In genomic region chr10:45070929-45071813, GRCm38 (mm10) we compare ENCODE assay signal across 18 mouse cellular contexts. TPM values are rescaled to one million over a fixed set of nuclear protein-coding genes. Genes with fewer than 3 reads are reported as not detected.
DNase-seq lines count a peak whose midpoint lies in the region; ATAC-seq and TF ChIP-seq lines count a peak whose summit lies in the region.
"Had no signal": no experiment of that assay in that cellular context is flagged by ENCODE, and none has a peak within 500 bp of the region (broad histone marks: within the 10 kb centered on the region; RNA-seq: fewer than 3 reads in every experiment).

No protein-coding gene starts in this region.

- H3K9ac ChIP-seq in heart, embryonic 12.5 days: no peak overlapping the region
- H3K9ac ChIP-seq in ES-E14 (ENCODE audit: insufficient read depth, low read depth, low read length, poor library complexity, severe bottlenecking): no peak overlapping the region
- no peak overlapping the region for H3K9ac ChIP-seq in liver, embryonic 15.5 days
- H3K9ac ChIP-seq: embryonic facial prominence, embryonic 15.5 days; limb, embryonic 15.5 days had no signal

- no peaks in the 10 kb centered on the region for H3K27me3 ChIP-seq in heart, embryonic 12.5 days (replicated peaks)
- H3K27me3 ChIP-seq in liver, embryonic 15.5 days: no peaks in the 10 kb centered on the region
- H3K27me3 ChIP-seq: embryonic facial prominence, embryonic 15.5 days; limb, embryonic 15.5 days had no signal

- in situ Hi-C loops in ES-E14 (cut with MboI; ENCODE audit: low sequenced_read_pairs in 2 of 2, unreplicated experiment in 2 of 2): no loop called here

- intact Hi-C loops in heart, postnatal 36 days (cut with DNase I): no loop called here

- H3K36me3 ChIP-seq in heart, embryonic 12.5 days: peaks cover 26% of the 10 kb centered on the region
- no peaks in the 10 kb centered on the region for H3K36me3 ChIP-seq in ES-E14 (ENCODE audit: control insufficient read depth, insufficient read depth, low read length, poor library complexity, severe bottlenecking)
- H3K36me3 ChIP-seq in liver, embryonic 15.5 days (replicated peaks): peaks cover 8% of the 10 kb centered on the region; the same call in 1 of the 2 replicates

- 0 out of 2 replicates have a peak overlapping the region, but pooled peaks have one; percentile 4 for H3K4me2 ChIP-seq in heart, embryonic 12.5 days
- H3K4me2 ChIP-seq in liver, embryonic 15.5 days: peak overlapping the region; percentile 35
- H3K4me2 ChIP-seq: embryonic facial prominence, embryonic 15.5 days; limb, embryonic 15.5 days had no signal

- H3K4me3 ChIP-seq in heart, embryonic 12.5 days: no peak overlapping the region
- H3K4me3 ChIP-seq in ES-E14 (ENCODE audit: insufficient read depth in 1 of 2, low read depth in 1 of 2, low read length in 2 of 2, poor library complexity in 1 of 2, severe bottlenecking in 1 of 2): 0 out of 4 replicates have a peak overlapping the region, but pooled peaks of 1 of the 2 experiments have one; percentile 13
- no peak overlapping the region for H3K4me3 ChIP-seq in liver, embryonic 15.5 days (replicated peaks)
- H3K4me3 ChIP-seq: embryonic facial prominence, embryonic 15.5 days; hindbrain, embryonic 10.5 days; left cerebral cortex, adult 2 months; limb, embryonic 15.5 days had no signal

- no peak for ATAC-seq in heart, embryonic 12.5 days (ENCODE audit: insufficient number of reproducible peaks, low FRiP score)
- ATAC-seq in liver, embryonic 15.5 days (ENCODE audit: insufficient read depth): peak; percentile 40; the same call in 1 of the 2 replicates
- ATAC-seq: forebrain, embryonic 16.5 days had no signal

- H3K27ac ChIP-seq in heart, embryonic 12.5 days (ENCODE audit: poor library complexity, severe bottlenecking): no peak overlapping the region
- H3K27ac ChIP-seq in ES-E14 (ENCODE audit: insufficient read depth, low read depth, low read length, poor library complexity, severe bottlenecking): peak overlapping the region; percentile 44
- H3K27ac ChIP-seq in liver, embryonic 15.5 days (replicated peaks): no peak overlapping the region
- H3K27ac ChIP-seq: embryonic facial prominence, embryonic 15.5 days; hindbrain, embryonic 10.5 days; kidney, postnatal 0 days; left cerebral cortex, adult 2 months; limb, embryonic 15.5 days; macrophage had no signal

- peaks cover 53% of the 10 kb centered on the region for H3K4me1 ChIP-seq in heart, embryonic 12.5 days (replicated peaks)
- peaks cover 7 to 36% of the 10 kb centered on the region in 2 experiments for H3K4me1 ChIP-seq in ES-E14 (ENCODE audit: control insufficient read depth in 2 of 2, insufficient read depth in 2 of 2, low read length in 2 of 2, poor library complexity in 1 of 2)
- peaks cover 53% of the 10 kb centered on the region for H3K4me1 ChIP-seq in liver, embryonic 15.5 days (replicated peaks)

- H3K9me3 ChIP-seq in heart, embryonic 12.5 days (replicated peaks): no peaks in the 10 kb centered on the region
- H3K9me3 ChIP-seq in ES-E14 (ENCODE audit: control insufficient read depth, insufficient read depth, low read depth, low read length): no peaks in the 10 kb centered on the region
- no peaks in the 10 kb centered on the region for H3K9me3 ChIP-seq in liver, embryonic 15.5 days (replicated peaks)
- H3K9me3 ChIP-seq: embryonic facial prominence, embryonic 15.5 days; hindbrain, embryonic 10.5 days; limb, embryonic 15.5 days had no signal

- WGBS in heart, embryonic 12.5 days: 65% methylated on average over 13 of the region's 13 CpGs
- WGBS in liver, embryonic 15.5 days (ENCODE audit: insufficient replicate concordance): 45% methylated on average over 13 of the region's 13 CpGs

- DNase-seq in heart, postnatal 36 days: no peak
- no peak for DNase-seq in ES-E14 (ENCODE audit: low read depth, low spot score)
- DNase-seq in kidney, adult 9 months: peak; percentile 47
- DNase-seq in gastrocnemius, adult 18-20 months (ENCODE audit: low spot score): no peak
- DNase-seq in left cerebral cortex, adult 9 months (ENCODE audit: low spot score in 2 of 2): no peak
- no peak for DNase-seq in frontal cortex, postnatal 36 days (ENCODE audit: low spot score in 2 of 2)
- DNase-seq: B cell, adult 2 months; gastrocnemius, postnatal 25 days; right cerebral cortex, adult 18-20 months had no signal

TF ChIP-seq in ES-E14, 5 proteins besides CTCF, POLR2A, EP300 and RAD21:
- TF ChIP-seq CHD2 (IDR thresholded peaks at IDR 0.05; ENCODE audit: low read depth, low read length): no peak
- TF ChIP-seq MAFK (IDR thresholded peaks at IDR 0.05; ENCODE audit: insufficient read depth, low read depth, low read length): no peak
- TF ChIP-seq HCFC1 (IDR thresholded peaks at IDR 0.05; ENCODE audit: borderline replicate concordance, insufficient read depth, low read length): no peak
- no peak for TF ChIP-seq ZNF384 (IDR thresholded peaks at IDR 0.05; ENCODE audit: low read depth, low read length)
- no peak for TF ChIP-seq ZC3H11A (IDR thresholded peaks at IDR 0.05; ENCODE audit: borderline replicate concordance, low read depth, low read length)
TF ChIP-seq in ES-E14: peak in this region for 0.

RNA-seq across cellular contexts. Expression of gene Prep, which starts 4.2 kb away (rescaled TPM):
- polyA plus RNA-seq in heart, embryonic 12.5 days (2016; fragmentation: Nextera tagmentation; extraction: Ambion mirVana): 29.9 and 31.0 TPM in 2 replicates
- 10 to 100 TPM; 15.6 TPM for total RNA-seq in heart, postnatal 36 days (2021)
- 8.8 and 12.9 TPM in 2 replicates for total RNA-seq in ES-E14 (2012; rRNA removed)
- polyA plus RNA-seq in liver, embryonic 15.5 days (2015; fragmentation: Nextera tagmentation; extraction: Ambion mirVana): 8.9 and 9.2 TPM in 2 replicates
- 1 to 10 TPM; 6.0 to 6.9 TPM for total RNA-seq in gastrocnemius, adult 18-20 months (2021)
